Mouse (Mus musculus) brain, embryonic 14.5 days (tissue): Measurements from ENCODE around the gene Adora1. TPM values are rescaled to one million over a fixed set of nuclear protein-coding genes. Genes with fewer than 3 reads are reported as not detected.

ENCODE experiments used
- DNase-seq: peaks from one replicate; pipeline ENCODE4 v3.0.0-alpha.2; 2011; ENCODE audit warnings: low read depth
- CTCF ChIP-seq: fragments of 200-500 bp; IDR thresholded peaks from 2 replicates; pipeline ENCODE4 v1.5.1; 2012; ENCODE audit warnings: inconsistent platforms, mild to moderate bottlenecking, moderate library complexity, borderline replicate concordance; ENCODE audit not compliant: insufficient read depth, insufficient read length; ENCODE audit errors: extremely low read depth
- POLR2A ChIP-seq: fragments of 200-500 bp; IDR thresholded peaks from 2 replicates; pipeline ENCODE4 v1.6.1; 2012; ENCODE audit warnings: mild to moderate bottlenecking, inconsistent platforms, borderline replicate concordance; ENCODE audit not compliant: poor library complexity, insufficient read depth, insufficient read length, severe bottlenecking; ENCODE audit errors: extremely low read depth
- polyA plus RNA-seq: library from polyadenylated mRNA; depleted of rRNA; stranded (reverse); fragments of >200 nt; gene quantifications from 2 replicates; pipeline ENCODE4 v1.2.3, GENCODE M21; 2012

Adora1 gene
- polyA plus RNA-seq, 1 experiment: 15.2 TPM

GRCm38 (mm10) chr1:134217942-134218341, 17.3 kb downstream of the Adora1 start:
- DNase-seq: no peak
- no peak for TF ChIP-seq POLR2A
- TF ChIP-seq CTCF: no peak

GRCm38 (mm10) chr1:134217028-134217481, 18.2 kb downstream of the Adora1 start:
- no peak for DNase-seq
- no peak for TF ChIP-seq CTCF
- no peak for TF ChIP-seq POLR2A

GRCm38 (mm10) chr1:134216629-134216971, 18.6 kb downstream of the Adora1 start:
- TF ChIP-seq POLR2A (no peak), CTCF (peak; percentile 32; the same call in 1 of the 2 replicates)
- DNase-seq: no peak

GRCm38 (mm10) chr1:134215751-134216628, 19.2 kb downstream of the Adora1 start:
- peak; percentile 55 for DNase-seq

GRCm38 (mm10) chr1:134215059-134215458, 20.2 kb downstream of the Adora1 start:
- no peak for DNase-seq
- no peak for TF ChIP-seq POLR2A
- TF ChIP-seq CTCF: no peak

More at GRCm38 (mm10) chr1:134215751-134216628, 19.2 kb downstream of the Adora1 start:
- TF ChIP-seq POLR2A (no peak), CTCF (no peak)

- TF ChIP-seq POLR2A (no peak), CTCF (no peak)
- no peak for DNase-seq
Measured at GRCm38 (mm10) chr1:134213405-134213804, 21.8 kb downstream of the Adora1 start.

GRCm38 (mm10) chr1:134212351-134212750, 22.9 kb downstream of the Adora1 start:
- TF ChIP-seq POLR2A: no peak
- TF ChIP-seq CTCF: no peak
- DNase-seq: no peak

GRCm38 (mm10) chr1:134211631-134212030, 23.6 kb downstream of the Adora1 start:
- TF ChIP-seq POLR2A: no peak
- no peak for TF ChIP-seq CTCF

GRCm38 (mm10) chr1:134211043-134211442, 24.2 kb downstream of the Adora1 start:
- TF ChIP-seq CTCF (no peak), POLR2A (no peak)
- DNase-seq: no peak

More at GRCm38 (mm10) chr1:134211631-134212030, 23.6 kb downstream of the Adora1 start:
- DNase-seq: no peak

- DNase-seq: no peak
Measured at GRCm38 (mm10) chr1:134210179-134210755, 25.0 kb downstream of the Adora1 start.

GRCm38 (mm10) chr1:134206085-134206484, 29.1 kb downstream of the Adora1 start:
- no peak for DNase-seq
- TF ChIP-seq CTCF (no peak), POLR2A (no peak)

More at GRCm38 (mm10) chr1:134210179-134210755, 25.0 kb downstream of the Adora1 start:
- TF ChIP-seq POLR2A (no peak), CTCF (no peak)
